In the genomic region with DNA sequence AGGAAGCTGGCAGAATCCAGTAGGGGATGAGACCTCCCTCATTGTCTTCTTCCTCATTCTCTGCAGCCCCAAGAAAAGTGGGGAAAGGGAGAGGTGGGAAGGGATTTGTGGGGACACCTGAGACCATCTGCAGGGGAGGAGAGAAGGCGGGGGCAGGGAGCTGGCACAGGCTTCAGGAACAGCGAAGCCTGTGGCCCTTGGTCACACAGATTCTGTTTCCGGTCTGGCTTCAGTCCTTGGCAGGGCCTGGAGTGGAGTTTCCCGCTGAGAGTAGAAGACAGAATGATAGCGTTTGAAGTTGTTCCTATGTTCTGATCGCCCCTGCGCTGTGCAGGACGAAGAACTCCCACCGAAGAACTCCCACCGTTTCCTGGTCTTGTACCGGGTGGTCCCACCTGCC, we compare ENCODE assay signal across 14 mouse cellular contexts. TPM values are rescaled to one million over a fixed set of nuclear protein-coding genes. Genes with fewer than 3 reads are reported as not detected.
DNase-seq lines count a peak whose midpoint lies in the region; ATAC-seq and TF ChIP-seq lines count a peak whose summit lies in the region.
"Had no signal": no experiment of that assay in that cellular context is flagged by ENCODE, and none has a peak within 500 bp of the region (broad histone marks: within the 10 kb centered on the region; RNA-seq: fewer than 3 reads in every experiment).

No protein-coding gene starts in this region.

- TF ChIP-seq POLR2A in lung, adult 2 months (IDR thresholded peaks at IDR 0.05; ENCODE audit: borderline replicate concordance, extremely low read depth, low read depth, low read length) = no peak

- H3K27ac ChIP-seq in heart, embryonic 13.5 days (replicated peaks) = no peak overlapping the region
- H3K27ac ChIP-seq in heart, embryonic 12.5 days (ENCODE audit: poor library complexity, severe bottlenecking) = no peak overlapping the region
- H3K27ac ChIP-seq in neural tube, embryonic 13.5 days (replicated peaks) = peak overlapping the region; percentile 64
- H3K27ac ChIP-seq: lung, embryonic 15.5 days had no signal

- 37% methylated on average over 11 of the region's 11 CpGs for WGBS in heart, embryonic 13.5 days
- 29% methylated on average over 11 of the region's 11 CpGs for WGBS in heart, embryonic 12.5 days
- 36% methylated on average over 11 of the region's 11 CpGs for WGBS in lung, adult 2 months
- 37% methylated on average over 11 of the region's 11 CpGs for WGBS in neural tube, embryonic 13.5 days

- peak overlapping the region; percentile 14; the same call in 1 of the 2 replicates for H3K9ac ChIP-seq in heart, embryonic 13.5 days
- H3K9ac ChIP-seq in heart, embryonic 12.5 days = no peak overlapping the region
- H3K9ac ChIP-seq in neural tube, embryonic 13.5 days = 0 out of 2 replicates have a peak overlapping the region, but pooled peaks have one; percentile 8
- H3K9ac ChIP-seq: lung, embryonic 15.5 days had no signal

- no peak for ATAC-seq in heart, embryonic 13.5 days (ENCODE audit: extremely low read depth, insufficient number of reproducible peaks, low FRiP score, low TSS enrichment)
- ATAC-seq in heart, embryonic 12.5 days (ENCODE audit: insufficient number of reproducible peaks, low FRiP score) = no peak
- ATAC-seq in neural tube, embryonic 13.5 days (ENCODE audit: low read depth) = no peak
- ATAC-seq: intestine, postnatal 0 days had no signal

- peaks cover 97% of the 10 kb centered on the region for H3K27me3 ChIP-seq in heart, embryonic 13.5 days (replicated peaks)
- H3K27me3 ChIP-seq in heart, embryonic 12.5 days (replicated peaks) = peaks cover 95% of the 10 kb centered on the region
- H3K27me3 ChIP-seq in neural tube, embryonic 13.5 days = peaks cover 10% of the 10 kb centered on the region

- H3K4me1 ChIP-seq in heart, embryonic 13.5 days = peaks cover 47% of the 10 kb centered on the region
- H3K4me1 ChIP-seq in heart, embryonic 12.5 days (replicated peaks) = peaks cover 36% of the 10 kb centered on the region
- no peaks in the 10 kb centered on the region for H3K4me1 ChIP-seq in lung, adult 2 months (ENCODE audit: control insufficient read depth, insufficient read depth, low read length)
- H3K4me1 ChIP-seq in neural tube, embryonic 13.5 days (replicated peaks) = peaks cover 59% of the 10 kb centered on the region

- no peak overlapping the region for H3K4me3 ChIP-seq in heart, embryonic 13.5 days
- no peak overlapping the region for H3K4me3 ChIP-seq in heart, embryonic 12.5 days
- no peak overlapping the region for H3K4me3 ChIP-seq in lung, adult 2 months (replicated peaks; ENCODE audit: extremely low read depth, low read depth, low read length)
- H3K4me3 ChIP-seq in neural tube, embryonic 13.5 days = no peak overlapping the region
- H3K4me3 ChIP-seq: erythroblast, embryonic 14.5 days; limb, embryonic 12.5 days; lung, embryonic 15.5 days had no signal

- TF ChIP-seq CTCF in lung, adult 2 months (IDR thresholded peaks at IDR 0.05; ENCODE audit: insufficient read depth, low read length) = no peak

- DNase-seq in adrenal gland, postnatal 10 days = peak; percentile 46
- DNase-seq in adrenal gland, adult 8-10 months = no peak
- DNase-seq in lung, postnatal 36 days = peak; percentile 31
- no peak for DNase-seq in lung, adult 2 months
- no peak for DNase-seq in cerebellum, adult 11-12 months
- DNase-seq: adrenal gland, postnatal 14 days; layer of hippocampus, postnatal 36 days had no signal

- no peaks in the 10 kb centered on the region for H3K9me3 ChIP-seq in heart, embryonic 13.5 days
- no peaks in the 10 kb centered on the region for H3K9me3 ChIP-seq in heart, embryonic 12.5 days (replicated peaks)
- no peaks in the 10 kb centered on the region for H3K9me3 ChIP-seq in neural tube, embryonic 13.5 days
- H3K9me3 ChIP-seq: limb, embryonic 12.5 days; lung, embryonic 15.5 days had no signal

- no peaks in the 10 kb centered on the region for H3K36me3 ChIP-seq in heart, embryonic 13.5 days
- H3K36me3 ChIP-seq in heart, embryonic 12.5 days = no peaks in the 10 kb centered on the region
- H3K36me3 ChIP-seq in neural tube, embryonic 13.5 days = no peaks in the 10 kb centered on the region
- H3K36me3 ChIP-seq: limb, embryonic 12.5 days; lung, embryonic 15.5 days had no signal

- H3K4me2 ChIP-seq in heart, embryonic 13.5 days = no peak overlapping the region
- H3K4me2 ChIP-seq in heart, embryonic 12.5 days = no peak overlapping the region
- H3K4me2 ChIP-seq in neural tube, embryonic 13.5 days = no peak overlapping the region
- H3K4me2 ChIP-seq: lung, embryonic 15.5 days had no signal

RNA-seq across cellular contexts. Expression of a gene that starts 9.2 kb away (rescaled TPM):
- 10 to 100 TPM; 12.6 to 23.8 TPM for total RNA-seq in adrenal gland, postnatal 10 days (2021)
- 1 to 10 TPM; 4.0 to 6.0 (median 5.2) TPM for total RNA-seq in adrenal gland, adult 8-10 months (2022)
- polyA plus RNA-seq in heart, embryonic 13.5 days (2015; fragmentation: Nextera tagmentation; extraction: Ambion mirVana) = 3.3 and 4.9 TPM in 2 replicates
- polyA plus RNA-seq in heart, embryonic 12.5 days (2016; fragmentation: Nextera tagmentation; extraction: Ambion mirVana) = 3.9 and 5.0 TPM in 2 replicates
- 1.9 TPM in 2 replicates for polyA plus RNA-seq in lung, adult 2 months (2012; rRNA removed)
- 97.1 and 121 TPM in 2 replicates for polyA plus RNA-seq in neural tube, embryonic 13.5 days (2015; fragmentation: Nextera tagmentation; extraction: Ambion mirVana)

Comparison
In these comparisons a context has a peak if more than half of its experiments do, and no peak if none do; other contexts are left out.
1. DNase-seq: peak in adrenal gland, postnatal 10 days (single experiment) and lung, postnatal 36 days (single experiment); none in adrenal gland, adult 8-10 months (single experiment), lung, adult 2 months (single experiment) and cerebellum, adult 11-12 months (single experiment).
2. RNA of a gene that starts 9.2 kb away (polyA plus RNA-seq): 97.1 to 121 TPM in neural tube, embryonic 13.5 days; 3.3 to 4.9 TPM in heart, embryonic 13.5 days, 3.9 to 5.0 TPM in heart, embryonic 12.5 days and 1.9 TPM in lung, adult 2 months; every median in the first group is over 10 times any median in the second.